Mouse (Mus musculus): ENCODE measurements around the gene Cyp2d34.

Gene Cyp2d34

DNA sequence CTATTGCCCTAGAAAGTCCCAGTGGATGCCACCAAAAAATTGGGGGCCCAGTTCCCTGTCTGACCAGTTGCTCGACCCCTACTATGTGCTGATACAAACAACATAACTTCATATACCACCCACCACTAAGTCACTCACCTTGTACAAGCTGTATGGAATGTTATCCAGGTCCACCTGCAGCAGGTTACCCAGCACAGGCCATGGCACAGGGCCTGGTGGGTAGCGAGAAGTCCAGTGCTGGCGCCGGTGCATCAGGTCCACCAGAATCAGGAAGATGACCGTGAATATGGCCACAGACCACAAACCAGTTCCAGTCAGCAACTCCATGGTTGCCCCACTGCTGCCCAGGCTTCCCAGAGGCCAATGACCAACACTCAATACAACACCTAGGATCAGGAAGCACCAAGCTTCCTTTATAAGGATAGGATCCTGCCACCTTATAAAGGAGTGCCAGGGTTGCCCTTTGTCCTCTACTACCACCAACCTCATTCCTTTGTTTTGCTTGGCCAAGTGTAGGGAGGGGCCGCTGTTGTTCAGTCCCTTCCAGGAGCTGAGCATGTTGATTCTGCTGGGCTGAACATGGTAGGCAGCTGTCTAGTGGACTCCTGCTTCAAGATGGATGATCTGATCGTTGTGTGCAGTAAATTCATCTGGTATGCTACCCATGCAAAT is at the start of gene Cyp2d34:
Gene Cyp2d34, minus strand, starts transcription at position 416 of the 672 bp plus-strand sequence.
- no peak for DNase-seq (ENCODE audit: low spot score in 2 of 2)

DNA sequence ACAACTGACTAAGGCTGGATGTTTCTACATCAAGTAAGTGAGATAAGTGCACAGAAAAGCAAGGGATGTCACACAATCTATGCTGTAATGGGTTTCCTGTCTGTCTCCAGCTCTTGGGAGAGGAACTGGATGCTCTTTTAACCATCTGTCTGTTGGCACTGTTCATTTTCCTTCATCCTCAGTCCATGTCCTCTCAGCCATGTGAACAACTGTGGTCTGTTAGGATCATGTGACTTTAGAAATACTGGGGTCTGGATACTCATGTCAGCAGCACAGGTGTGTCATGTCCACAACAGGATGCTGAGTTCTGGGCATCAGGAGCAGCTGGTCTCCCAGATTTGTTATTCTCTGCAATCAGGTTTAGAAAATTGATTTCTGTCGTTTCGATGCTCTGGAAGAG is 35.6 kb upstream of the Cyp2d34 start:
- DNase-seq (ENCODE audit: low spot score in 2 of 2): no peak

DNA sequence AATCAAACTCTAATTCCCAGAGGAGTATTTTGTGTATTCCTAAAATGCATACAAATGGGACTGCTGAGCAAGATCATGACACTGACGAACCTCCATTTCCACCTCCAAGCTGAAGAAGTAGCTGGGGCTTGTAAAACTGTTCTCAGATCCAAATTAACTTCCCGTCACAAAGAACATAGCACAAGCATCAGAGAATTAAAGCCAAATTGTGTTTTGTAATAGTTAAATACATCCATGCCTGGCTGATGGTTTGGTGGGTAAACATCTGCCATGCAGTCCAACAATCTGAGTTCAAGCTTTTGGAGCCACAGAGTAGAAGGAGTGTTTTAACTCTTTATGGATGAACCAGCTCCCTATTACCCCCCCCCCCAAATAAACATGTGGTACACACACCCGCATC is 23.6 kb upstream of the Cyp2d34 start:
- no peak for DNase-seq (ENCODE audit: low spot score in 2 of 2)

DNA sequence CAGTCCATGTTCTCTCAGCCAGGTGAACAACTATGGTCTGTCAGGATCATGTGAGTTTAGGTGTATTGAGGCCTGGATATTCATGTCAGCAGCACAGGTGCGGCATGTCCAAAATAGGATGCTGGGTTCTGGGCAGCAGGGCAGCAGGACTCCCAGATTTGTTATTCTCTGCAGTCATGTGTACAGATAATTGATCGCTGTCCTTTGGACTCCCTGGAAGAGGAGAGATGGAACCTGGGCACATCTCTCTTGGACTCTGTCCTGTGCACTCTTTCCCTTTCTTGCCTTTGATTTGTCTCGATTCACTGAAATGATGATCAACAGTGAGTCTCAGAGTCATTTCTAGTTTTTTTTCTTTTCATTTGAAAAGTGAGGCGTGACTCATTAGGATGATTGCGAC is 23.0 kb upstream of the Cyp2d34 start:
- DNase-seq (ENCODE audit: low spot score in 2 of 2): no peak

DNA sequence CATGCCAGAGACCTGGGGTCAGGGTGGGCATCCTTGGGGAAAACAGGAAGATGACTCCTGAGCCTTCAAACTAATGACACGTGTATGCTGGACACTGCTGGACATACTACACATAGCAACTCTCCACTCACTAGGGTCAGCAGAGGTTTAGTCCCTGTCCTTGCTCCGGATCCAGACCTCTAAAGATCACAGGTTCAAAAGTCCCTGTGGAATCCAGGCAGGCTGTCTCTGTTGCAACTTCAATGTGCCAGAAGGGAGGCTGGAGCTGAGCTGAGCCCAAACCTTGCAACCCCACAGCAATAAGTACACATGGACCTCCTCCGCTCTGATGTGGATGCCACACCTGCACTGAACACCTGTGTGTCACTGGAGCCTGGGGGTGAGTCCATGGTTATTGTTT is 22.0 kb upstream of the Cyp2d34 start:
- DNase-seq (ENCODE audit: low spot score in 2 of 2): no peak

DNA sequence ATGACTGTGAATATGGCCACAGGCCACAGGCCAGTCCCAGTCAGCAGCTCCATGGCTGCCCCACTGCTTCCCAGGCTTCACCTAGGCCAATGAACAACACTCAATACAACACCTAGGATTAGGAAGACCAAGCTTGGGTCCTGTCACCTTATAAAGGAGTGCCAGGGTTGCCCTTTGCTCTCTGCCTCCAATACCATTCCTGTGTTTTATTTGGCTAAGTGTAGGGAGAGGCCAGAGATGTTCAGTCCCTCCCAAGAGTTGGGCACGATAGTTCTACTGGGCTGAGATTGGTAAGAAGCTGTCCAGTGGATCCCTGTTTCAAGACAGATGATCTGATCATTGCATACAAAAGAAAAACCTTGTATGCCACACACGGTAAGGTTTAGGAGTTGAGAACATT is 21.2 kb upstream of the Cyp2d34 start:
- no peak for DNase-seq (ENCODE audit: low spot score in 2 of 2)

DNA sequence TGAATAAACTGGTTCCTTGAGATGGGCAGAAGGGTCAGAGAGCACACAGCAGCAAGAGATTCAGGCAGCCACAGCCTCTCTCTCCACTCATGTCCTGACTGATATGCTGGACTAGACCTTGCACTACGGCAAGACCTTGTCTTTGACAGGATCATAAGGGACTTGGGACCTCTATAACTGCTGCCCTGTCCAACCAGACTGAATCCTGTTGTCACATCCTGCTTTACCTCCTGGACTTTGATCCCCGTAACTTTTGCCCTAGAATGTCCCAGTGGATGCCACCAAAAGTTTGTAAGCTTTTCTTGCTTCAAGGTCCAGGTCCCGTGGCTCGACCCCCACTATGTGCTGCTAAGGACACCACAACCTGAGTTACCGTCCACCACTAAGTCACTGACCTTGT is 20.6 kb upstream of the Cyp2d34 start:
- no peak for DNase-seq (ENCODE audit: low spot score in 2 of 2)

DNA sequence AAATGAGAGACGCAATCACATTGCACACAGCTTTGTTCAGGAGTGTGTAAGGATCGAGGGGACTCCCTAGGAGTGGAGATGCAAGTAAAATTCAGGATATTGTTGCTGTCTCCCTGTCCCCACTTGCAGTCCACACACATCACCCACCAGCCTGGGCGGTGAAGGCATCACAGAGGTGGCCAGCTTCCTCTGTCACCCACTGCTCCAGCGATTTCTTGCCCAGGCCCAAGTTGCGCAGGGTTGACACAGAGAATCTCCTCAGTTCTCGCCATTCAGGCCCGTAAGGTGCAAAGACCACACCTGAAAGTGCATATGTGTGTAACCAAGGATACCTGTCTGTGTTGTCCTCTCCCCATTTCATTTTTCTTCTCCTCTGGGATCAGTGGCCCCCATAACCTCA is 19.5 kb upstream of the Cyp2d34 start:
- no peak for DNase-seq (ENCODE audit: low spot score in 2 of 2)

DNA sequence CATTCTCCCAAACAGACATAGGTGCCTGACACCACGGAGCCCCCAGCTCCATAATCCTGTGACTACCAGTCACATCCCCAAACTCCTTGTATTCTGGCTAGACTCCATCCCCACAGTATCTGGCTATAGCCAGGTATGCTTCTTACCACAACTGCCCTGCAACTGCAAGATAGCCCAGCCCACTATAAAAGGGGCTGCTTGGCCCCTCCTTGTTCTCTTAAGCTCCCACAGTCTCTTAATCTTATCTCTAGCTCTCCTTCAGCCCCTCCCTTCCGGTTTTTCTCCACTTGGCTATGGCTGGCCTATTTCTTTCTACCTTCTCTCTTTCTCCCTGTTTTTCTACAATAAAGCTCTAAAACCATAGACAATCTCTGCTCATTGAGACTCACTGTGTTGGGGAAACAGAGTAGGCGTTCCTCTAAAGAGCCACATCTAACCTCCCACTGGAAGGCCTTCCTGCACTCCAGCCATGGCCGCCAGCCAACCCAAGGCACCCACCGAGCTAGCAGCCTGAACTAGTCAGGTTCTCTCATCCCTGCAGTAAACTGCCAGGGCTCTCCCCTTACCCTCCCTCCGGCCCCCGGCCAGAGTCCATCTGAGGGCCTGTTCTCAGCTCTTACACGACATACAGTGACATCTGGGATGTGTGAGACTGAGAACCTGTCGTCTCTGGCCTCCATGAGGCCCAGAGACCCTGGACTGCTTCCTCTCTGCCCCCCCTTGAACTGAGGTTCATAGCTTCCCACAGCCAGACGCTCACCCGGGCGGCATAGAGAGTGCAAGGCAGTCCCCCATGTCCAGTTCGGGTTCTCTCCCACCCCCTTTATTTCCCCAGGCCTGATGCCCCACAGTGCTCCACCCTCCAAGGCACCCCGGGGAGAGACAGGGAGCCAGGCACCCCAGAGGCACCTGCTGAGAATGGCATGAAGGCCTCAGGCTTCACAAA is 16.7 kb upstream of the Cyp2d34 start:
- no peak for DNase-seq (ENCODE audit: low spot score in 2 of 2)

DNA sequence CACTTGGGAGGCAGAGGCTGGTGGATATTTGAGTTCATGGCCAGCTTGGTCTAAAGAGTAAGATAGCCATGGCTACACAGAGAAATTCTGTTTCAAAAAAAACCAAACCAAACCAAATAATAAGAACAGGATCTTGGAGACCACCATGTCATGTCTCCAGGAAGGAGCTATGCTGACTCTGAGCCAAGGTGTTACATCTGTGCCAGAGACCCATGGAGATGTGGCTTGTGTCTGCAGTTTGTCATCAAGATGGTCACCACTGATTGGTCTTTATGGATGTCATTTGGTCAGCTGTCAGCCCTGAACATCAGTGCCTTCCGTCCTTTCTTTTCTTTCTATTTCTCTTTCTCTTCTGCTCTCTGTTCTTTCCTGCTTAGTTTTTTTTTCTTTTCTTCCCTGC is 14.2 kb upstream of the Cyp2d34 start:
- DNase-seq (ENCODE audit: low spot score in 2 of 2): no peak

DNA sequence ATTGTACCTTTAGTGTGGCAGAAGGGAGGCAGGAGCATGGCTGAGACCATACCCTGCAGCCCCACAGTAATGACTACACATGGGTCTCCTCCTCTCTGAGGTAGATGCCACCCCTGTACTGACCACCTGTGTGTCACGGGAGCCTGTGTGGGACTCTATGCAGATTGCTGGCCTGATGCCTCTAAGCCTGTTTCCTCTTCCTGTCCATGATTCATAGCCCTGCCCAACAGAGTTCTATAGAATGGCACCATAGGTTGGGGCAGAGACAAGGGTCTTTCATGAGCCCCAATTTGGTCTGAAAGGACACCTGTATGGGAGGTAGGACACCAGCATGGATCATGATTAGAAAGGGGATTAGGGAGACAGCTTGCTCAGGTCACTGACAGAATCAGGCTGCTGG is 1.2 kb upstream of the Cyp2d34 start:
- DNase-seq (ENCODE audit: low spot score in 2 of 2): no peak

DNA sequence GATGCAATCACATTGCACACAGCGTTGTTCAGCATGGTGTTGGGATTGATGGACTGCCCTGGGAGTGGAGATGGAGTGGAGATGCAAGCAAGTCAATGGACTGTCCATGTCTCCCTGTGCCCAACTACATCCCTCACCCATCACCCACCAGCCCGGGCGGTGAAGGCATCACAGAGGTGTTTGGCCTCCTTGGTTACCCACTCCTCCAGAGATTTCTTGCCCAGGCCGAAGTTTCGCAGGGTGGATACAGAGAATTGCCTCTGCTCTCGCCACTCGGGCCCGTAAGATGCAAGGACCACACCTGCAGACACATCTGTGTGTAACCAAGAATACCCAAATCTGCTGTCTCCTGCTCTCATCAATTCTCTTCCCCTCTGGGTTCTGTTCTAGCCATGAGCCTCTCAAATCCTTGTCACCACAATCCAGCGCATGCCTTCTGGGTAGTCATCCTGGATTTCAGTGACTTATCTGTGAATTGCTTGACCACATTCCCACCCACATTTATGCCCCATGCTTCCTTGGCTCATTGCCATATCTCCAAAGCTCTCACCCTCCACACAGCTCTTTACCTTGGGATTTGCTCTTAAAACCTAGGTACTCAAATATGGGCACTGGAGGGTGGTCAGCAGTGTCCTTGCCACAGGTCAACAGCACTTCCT is 2.3 kb downstream of the Cyp2d34 start:
- no peak for DNase-seq (ENCODE audit: low spot score in 2 of 2)

DNA sequence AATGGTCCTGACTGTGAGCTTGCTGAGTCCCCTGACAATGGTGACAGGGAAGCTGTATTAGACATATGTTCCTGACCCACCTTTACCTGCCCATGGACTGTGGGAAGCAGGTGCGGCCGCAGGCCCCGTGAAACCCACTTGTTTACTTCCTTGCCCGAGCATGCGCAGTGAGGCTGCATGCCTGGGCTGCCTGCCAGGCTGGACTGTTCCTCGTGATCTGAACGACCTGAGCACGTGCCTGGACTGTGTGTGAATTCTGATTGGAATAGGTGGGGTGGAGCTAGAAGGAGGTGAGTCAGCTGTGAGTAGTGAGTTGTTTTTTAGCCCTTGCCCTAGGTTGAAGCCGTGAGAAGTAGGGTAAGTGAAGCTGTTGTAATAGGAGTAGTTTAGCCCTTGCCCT is 38.1 kb downstream of the Cyp2d34 start:
- DNase-seq (ENCODE audit: low spot score in 2 of 2): peak; percentile 39 to 51

DNA sequence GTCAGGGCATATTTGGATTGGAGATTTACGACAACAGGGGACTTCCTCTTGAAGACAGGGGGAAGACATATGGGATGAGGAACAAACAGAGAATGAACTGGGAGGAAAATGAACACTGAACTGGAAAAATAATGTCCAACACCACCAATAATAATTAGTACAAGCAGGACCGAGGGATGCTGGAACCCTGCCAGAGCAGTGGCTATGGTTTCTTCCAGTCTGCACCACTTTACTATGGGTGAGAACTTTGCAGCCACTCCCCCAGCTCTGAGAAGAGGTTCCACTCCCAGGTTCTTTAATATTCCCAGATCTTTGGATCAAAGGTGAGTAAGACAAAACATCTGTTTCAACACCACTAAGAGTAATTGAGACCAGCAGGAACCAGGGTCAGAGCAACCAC is 41.7 kb downstream of the Cyp2d34 start:
- DNase-seq (ENCODE audit: low spot score in 2 of 2): no peak

DNA sequence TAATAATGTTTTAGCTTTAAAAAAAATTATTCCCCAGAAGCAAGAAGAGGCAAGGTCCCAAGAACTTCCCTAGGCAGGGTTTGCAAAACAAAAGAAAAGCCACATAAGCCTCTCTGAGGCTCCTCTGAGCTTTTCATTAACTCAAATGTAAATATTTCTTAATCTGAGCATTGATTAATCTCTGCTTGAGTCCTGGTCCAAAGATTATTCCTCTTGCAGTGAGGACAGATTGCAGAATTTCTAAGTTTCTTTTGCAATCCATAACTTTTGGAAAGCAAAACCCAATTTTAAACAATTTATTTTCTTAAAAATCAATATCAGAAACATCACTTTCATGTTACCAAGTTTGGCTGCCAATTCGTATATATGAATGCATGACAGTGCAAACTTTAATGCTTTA is 47.9 kb downstream of the Cyp2d34 start:
- DNase-seq (ENCODE audit: low spot score in 2 of 2): no peak

Data from urinary bladder, adult 18-20 months (tissue).